Mouse (Mus musculus) ES-E14 (cell line): ENCODE measurements around the gene Bco1.

ENCODE experiments used
- CHD2 ChIP-seq: IDR thresholded peaks from 2 replicates; pipeline ENCODE4 v1.6.1; 2014; ENCODE audit warnings: mild to moderate bottlenecking, low read depth, low read length, inconsistent platforms
- HCFC1 ChIP-seq: IDR thresholded peaks from 2 replicates; pipeline ENCODE4 v1.6.1; 2012; ENCODE audit warnings: low read length, inconsistent platforms, borderline replicate concordance; ENCODE audit not compliant: insufficient read depth
- MAFK ChIP-seq: IDR thresholded peaks from 2 replicates; pipeline ENCODE4 v1.6.1; 2014; ENCODE audit warnings: mild to moderate bottlenecking, low read depth, low read length, inconsistent platforms; ENCODE audit not compliant: insufficient read depth
- ZC3H11A ChIP-seq: IDR thresholded peaks from 2 replicates; pipeline ENCODE4 v1.6.1; 2012; ENCODE audit warnings: low read depth, mild to moderate bottlenecking, inconsistent platforms, low read length, borderline replicate concordance
- ZNF384 ChIP-seq: IDR thresholded peaks from 2 replicates; pipeline ENCODE4 v1.6.1; 2012; ENCODE audit warnings: low read depth, low read length, inconsistent platforms

GRCm38 (mm10) chr8:117051316-117051715 lies 44.3 kb upstream of the Bco1 start:
- TF ChIP-seq ZNF384 = no peak
- TF ChIP-seq CHD2 = no peak
- no peak for TF ChIP-seq MAFK
- TF ChIP-seq HCFC1 = no peak
- TF ChIP-seq ZC3H11A = no peak
